Mouse (Mus musculus): ENCODE measurements around the gene Tatdn3. TPM values are rescaled to one million over a fixed set of nuclear protein-coding genes. Genes with fewer than 3 reads are reported as not detected.

The Tatdn3 gene
- polyA plus RNA-seq, 1 experiment from 2014 or later: 17.3 TPM

GRCm38 (mm10) chr1:191072329-191072913 is 9.7 kb upstream of the Tatdn3 start:
- no peak for TF ChIP-seq CTCF (IDR thresholded peaks at IDR 0.05; ENCODE audit: low read depth)
- no peak overlapping the region for H3K9ac ChIP-seq (ENCODE audit: low read depth, low read length)
- 0 out of 2 replicates have a peak, but pooled peaks cover 3% of the 10 kb centered on the region for H3K4me1 ChIP-seq (replicated peaks; ENCODE audit: control insufficient read depth, insufficient read depth, low read length)
- peak overlapping the region; percentile 96 for H3K27ac ChIP-seq (ENCODE audit: low read depth, low read length)
- WGBS: 48% methylated on average over 16 of the region's 16 CpGs
- H3K4me3 ChIP-seq (ENCODE audit: low read depth, low read length): no peak overlapping the region
- no peaks in the 10 kb centered on the region for H3K27me3 ChIP-seq (replicated peaks; ENCODE audit: control insufficient read depth, insufficient read depth, low read length)
- ATAC-seq: peak; percentile 86
- H3K4me2 ChIP-seq (replicated peaks; ENCODE audit: low read depth): peak overlapping the region; percentile 9; the same call in 1 of the 2 replicates
- H3K36me3 ChIP-seq (ENCODE audit: control insufficient read depth, insufficient read depth): peaks cover 9% of the 10 kb centered on the region; the same call in 1 of the 2 replicates
- no peaks in the 10 kb centered on the region for H3K9me3 ChIP-seq (ENCODE audit: control insufficient read depth)

GRCm38 (mm10) chr1:191071613-191072012 is 8.9 kb upstream of the Tatdn3 start:
- H3K4me2 ChIP-seq (replicated peaks; ENCODE audit: low read depth): peak overlapping the region; percentile 21
- no peak for TF ChIP-seq CTCF (IDR thresholded peaks at IDR 0.05; ENCODE audit: low read depth)
- H3K27ac ChIP-seq (ENCODE audit: low read depth, low read length): peak overlapping the region; percentile 96
- 0 out of 2 replicates have a peak, but pooled peaks cover 3% of the 10 kb centered on the region for H3K4me1 ChIP-seq (replicated peaks; ENCODE audit: control insufficient read depth, insufficient read depth, low read length)
- no peaks in the 10 kb centered on the region for H3K27me3 ChIP-seq (replicated peaks; ENCODE audit: control insufficient read depth, insufficient read depth, low read length)
- peaks cover 3% of the 10 kb centered on the region; the same call in 1 of the 2 replicates for H3K36me3 ChIP-seq (ENCODE audit: control insufficient read depth, insufficient read depth)
- WGBS: 39% methylated on average over 6 of the region's 6 CpGs
- H3K4me3 ChIP-seq (ENCODE audit: low read depth, low read length): no peak overlapping the region
- no peak overlapping the region for H3K9ac ChIP-seq (ENCODE audit: low read depth, low read length)
- no peaks in the 10 kb centered on the region for H3K9me3 ChIP-seq (ENCODE audit: control insufficient read depth)
- ATAC-seq: peak; percentile 62

GRCm38 (mm10) chr1:191070259-191070658 is 7.5 kb upstream of the Tatdn3 start:
- peak overlapping the region; percentile 96 for H3K27ac ChIP-seq (ENCODE audit: low read depth, low read length)
- no peaks in the 10 kb centered on the region for H3K27me3 ChIP-seq (replicated peaks; ENCODE audit: control insufficient read depth, insufficient read depth, low read length)
- no peak for TF ChIP-seq CTCF (IDR thresholded peaks at IDR 0.05; ENCODE audit: low read depth)
- 73% methylated on average over 4 of the region's 4 CpGs for WGBS
- no peaks in the 10 kb centered on the region for H3K9me3 ChIP-seq (ENCODE audit: control insufficient read depth)
- no peak overlapping the region for H3K4me2 ChIP-seq (replicated peaks; ENCODE audit: low read depth)
- peaks cover 3% of the 10 kb centered on the region; the same call in 1 of the 2 replicates for H3K36me3 ChIP-seq (ENCODE audit: control insufficient read depth, insufficient read depth)
- 0 out of 2 replicates have a peak, but pooled peaks cover 3% of the 10 kb centered on the region for H3K4me1 ChIP-seq (replicated peaks; ENCODE audit: control insufficient read depth, insufficient read depth, low read length)
- no peak overlapping the region; the same call in 1 of the 2 replicates for H3K9ac ChIP-seq (ENCODE audit: low read depth, low read length)
- ATAC-seq: no peak
- H3K4me3 ChIP-seq (ENCODE audit: low read depth, low read length): no peak overlapping the region

GRCm38 (mm10) chr1:191068377-191068776 is 5.6 kb upstream of the Tatdn3 start:
- ATAC-seq: no peak
- Histone ChIP-seq H3K4me1 (replicated peaks; ENCODE audit: control insufficient read depth, insufficient read depth, low read length) (0 out of 2 replicates have a peak, but pooled peaks cover 3% of the 10 kb centered on the region), H3K36me3 (ENCODE audit: control insufficient read depth, insufficient read depth) (peaks cover 3% of the 10 kb centered on the region; the same call in 1 of the 2 replicates), H3K9ac (ENCODE audit: low read depth, low read length) (no peak overlapping the region), H3K4me2 (replicated peaks; ENCODE audit: low read depth) (no peak overlapping the region), H3K4me3 (ENCODE audit: low read depth, low read length) (no peak overlapping the region), H3K27ac (ENCODE audit: low read depth, low read length) (no peak overlapping the region), H3K27me3 (replicated peaks; ENCODE audit: control insufficient read depth, insufficient read depth, low read length) (no peaks in the 10 kb centered on the region), H3K9me3 (ENCODE audit: control insufficient read depth) (no peaks in the 10 kb centered on the region)
- WGBS: 74% methylated on average over 5 of the region's 5 CpGs
- peak; percentile 67 for TF ChIP-seq CTCF (IDR thresholded peaks at IDR 0.05; ENCODE audit: low read depth)

GRCm38 (mm10) chr1:191065188-191065587 is 2.5 kb upstream of the Tatdn3 start:
- no peak overlapping the region for H3K27ac ChIP-seq (ENCODE audit: low read depth, low read length)
- H3K9ac ChIP-seq (ENCODE audit: low read depth, low read length): no peak overlapping the region
- H3K4me3 ChIP-seq (ENCODE audit: low read depth, low read length): no peak overlapping the region
- no peaks in the 10 kb centered on the region for H3K9me3 ChIP-seq (ENCODE audit: control insufficient read depth)
- TF ChIP-seq CTCF (IDR thresholded peaks at IDR 0.05; ENCODE audit: low read depth): no peak
- WGBS: 70% methylated on average over 4 of the region's 4 CpGs
- ATAC-seq: no peak
- H3K4me1 ChIP-seq (replicated peaks; ENCODE audit: control insufficient read depth, insufficient read depth, low read length): peaks cover 6% of the 10 kb centered on the region; the same call in 1 of the 2 replicates
- no peak overlapping the region for H3K4me2 ChIP-seq (replicated peaks; ENCODE audit: low read depth)
- H3K36me3 ChIP-seq (ENCODE audit: control insufficient read depth, insufficient read depth): peaks cover 3% of the 10 kb centered on the region; the same call in 1 of the 2 replicates
- H3K27me3 ChIP-seq (replicated peaks; ENCODE audit: control insufficient read depth, insufficient read depth, low read length): no peaks in the 10 kb centered on the region

GRCm38 (mm10) chr1:191064535-191064934 is 1.8 kb upstream of the Tatdn3 start:
- H3K27me3 ChIP-seq (replicated peaks; ENCODE audit: control insufficient read depth, insufficient read depth, low read length): no peaks in the 10 kb centered on the region
- no peak overlapping the region for H3K9ac ChIP-seq (ENCODE audit: low read depth, low read length)
- 79% methylated on average over 2 of the region's 2 CpGs for WGBS
- no peak for ATAC-seq
- no peak overlapping the region for H3K4me2 ChIP-seq (replicated peaks; ENCODE audit: low read depth)
- no peak for TF ChIP-seq CTCF (IDR thresholded peaks at IDR 0.05; ENCODE audit: low read depth)
- H3K9me3 ChIP-seq (ENCODE audit: control insufficient read depth): no peaks in the 10 kb centered on the region
- H3K4me3 ChIP-seq (ENCODE audit: low read depth, low read length): no peak overlapping the region
- H3K36me3 ChIP-seq (ENCODE audit: control insufficient read depth, insufficient read depth): 0 out of 2 replicates have a peak, but pooled peaks cover 3% of the 10 kb centered on the region
- H3K27ac ChIP-seq (ENCODE audit: low read depth, low read length): no peak overlapping the region
- peaks cover 6% of the 10 kb centered on the region; the same call in 1 of the 2 replicates for H3K4me1 ChIP-seq (replicated peaks; ENCODE audit: control insufficient read depth, insufficient read depth, low read length)

All from intestine, postnatal 0 days (tissue).